Mouse (Mus musculus) embryonic facial prominence, embryonic 13.5 days (tissue): Measurements from ENCODE around the gene Smad3. TPM values are rescaled to one million over a fixed set of nuclear protein-coding genes. Genes with fewer than 3 reads are reported as not detected.

Experiments
- ATAC-seq: fragments of 200-750 bp; cut with Nextera tagmentation; 2 replicates; pipeline ENCODE4 v1.8.0; 2017; ENCODE audit warnings: low read depth; ENCODE audit not compliant: insufficient number of reproducible peaks, insufficient read depth, low FRiP score, low TSS enrichment
- H3K27ac ChIP-seq: fragments of 300-500 bp; sonication (generic); 2 replicates; pipeline ENCODE4 v1.5.1; 2015; ENCODE audit warnings: moderate library complexity, mild to moderate bottlenecking, inconsistent platforms
- H3K27me3 ChIP-seq: fragments of 300-500 bp; sonication (generic); 2 replicates; pipeline ENCODE4 v1.6.1; 2015; ENCODE audit warnings: mild to moderate bottlenecking, inconsistent platforms
- H3K36me3 ChIP-seq: fragments of 300-500 bp; sonication (generic); 2 replicates; pipeline ENCODE4 v1.6.1; 2015; ENCODE audit warnings: mild to moderate bottlenecking, inconsistent platforms
- H3K4me1 ChIP-seq: fragments of 300-500 bp; sonication (generic); 2 replicates; pipeline ENCODE4 v1.6.1; 2015; ENCODE audit warnings: inconsistent platforms
- H3K4me2 ChIP-seq: fragments of 300-500 bp; sonication (generic); 2 replicates; pipeline ENCODE4 v1.6.1; 2015; ENCODE audit warnings: moderate library complexity, mild to moderate bottlenecking, inconsistent platforms
- H3K4me3 ChIP-seq: fragments of 300-500 bp; sonication (generic); 2 replicates; pipeline ENCODE4 v1.5.1; 2015; ENCODE audit warnings: mild to moderate bottlenecking, inconsistent platforms
- H3K9ac ChIP-seq: fragments of 300-500 bp; sonication (generic); 2 replicates; pipeline ENCODE4 v1.6.1; 2015; ENCODE audit warnings: mild to moderate bottlenecking, inconsistent platforms
- H3K9me3 ChIP-seq: fragments of 300-500 bp; sonication (generic); 2 replicates; pipeline ENCODE4 v1.6.1; 2016; ENCODE audit warnings: inconsistent platforms
- WGBS: fragments of 180-500 bp; shearing (Covaris S2); methylation state at CpG from one replicate; pipeline ENCODE4 v1.1.7; 2015; ENCODE audit warnings: mixed read lengths; 5-methylcytosine and 5-hydroxymethylcytosine counted together
- polyA plus RNA-seq: library from polyadenylated mRNA; unstranded; fragments of >200 nt; fragmentation: Nextera tagmentation; extraction: Ambion mirVana; gene quantifications from 2 replicates; pipeline ENCODE4 v1.2.1, GENCODE M21; 2015

Smad3 gene
- polyA plus RNA-seq, 1 experiment from 2014 or later, result 29.8 TPM

DNA sequence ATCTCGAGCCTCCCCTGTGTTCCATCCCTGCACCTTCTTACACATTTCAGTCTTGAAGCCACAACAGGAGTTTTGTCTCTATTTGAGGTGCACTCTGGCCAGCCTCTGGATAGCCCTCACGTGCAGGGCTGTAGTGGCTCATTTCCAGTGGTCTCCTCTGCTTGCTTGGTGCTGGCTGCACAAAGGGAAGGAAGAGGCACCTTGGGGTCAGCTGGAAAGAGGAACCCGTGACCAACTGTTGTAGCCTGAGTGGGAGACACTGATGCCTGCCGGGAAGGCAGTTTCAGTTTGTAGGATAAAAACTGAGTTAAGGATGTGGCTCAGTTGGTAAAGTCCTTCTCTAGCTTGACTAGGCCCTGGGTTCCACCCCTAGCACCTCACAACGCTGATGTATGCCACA is 145.8 kb downstream of the Smad3 start:
- H3K27ac ChIP-seq, result 0 out of 2 replicates have a peak overlapping the region, but pooled peaks have one; percentile 17
- no peak overlapping the region for H3K4me3 ChIP-seq

GRCm38 (mm10) chr9:63610841-63611366 is 146.9 kb downstream of the Smad3 start:
- 11% methylated on average over 13 of the region's 13 CpGs for WGBS
- ATAC-seq, result no peak
- peaks cover 57% of the 10 kb centered on the region for H3K4me1 ChIP-seq
- H3K36me3 ChIP-seq, result no peaks in the 10 kb centered on the region
- peak overlapping the region; percentile 51; the same call in 1 of the 2 replicates for H3K9ac ChIP-seq
- peak overlapping the region; percentile 18; the same call in 1 of the 2 replicates for H3K4me3 ChIP-seq
- H3K27me3 ChIP-seq, result no peaks in the 10 kb centered on the region
- H3K4me2 ChIP-seq, result peak overlapping the region; percentile 45
- no peaks in the 10 kb centered on the region for H3K9me3 ChIP-seq
- H3K27ac ChIP-seq, result peak overlapping the region; percentile 80

More for the DNA sequence above, 145.8 kb downstream of the Smad3 start:
- Histone ChIP-seq H3K4me1 (peaks cover 57% of the 10 kb centered on the region), H3K36me3 (peaks cover 4% of the 10 kb centered on the region), H3K27me3 (no peaks in the 10 kb centered on the region), H3K9me3 (no peaks in the 10 kb centered on the region), H3K4me2 (no peak overlapping the region), H3K9ac (no peak overlapping the region)
- WGBS, result 60% methylated on average over 5 of the region's 5 CpGs
- no peak for ATAC-seq

- no peaks in the 10 kb centered on the region for H3K36me3 ChIP-seq
- H3K4me1 ChIP-seq, result peaks cover 59% of the 10 kb centered on the region
- H3K9me3 ChIP-seq, result no peaks in the 10 kb centered on the region
- H3K4me3 ChIP-seq, result no peak overlapping the region
- no peaks in the 10 kb centered on the region for H3K27me3 ChIP-seq
- ATAC-seq, result no peak
- 0 out of 2 replicates have a peak overlapping the region, but pooled peaks have one; percentile 45 for H3K4me2 ChIP-seq
- peak overlapping the region; percentile 80 for H3K27ac ChIP-seq
- H3K9ac ChIP-seq, result no peak overlapping the region
- WGBS, result 80% methylated on average over 6 of the region's 6 CpGs
Observed at GRCm38 (mm10) chr9:63610231-63610630, 147.6 kb downstream of the Smad3 start.

DNA sequence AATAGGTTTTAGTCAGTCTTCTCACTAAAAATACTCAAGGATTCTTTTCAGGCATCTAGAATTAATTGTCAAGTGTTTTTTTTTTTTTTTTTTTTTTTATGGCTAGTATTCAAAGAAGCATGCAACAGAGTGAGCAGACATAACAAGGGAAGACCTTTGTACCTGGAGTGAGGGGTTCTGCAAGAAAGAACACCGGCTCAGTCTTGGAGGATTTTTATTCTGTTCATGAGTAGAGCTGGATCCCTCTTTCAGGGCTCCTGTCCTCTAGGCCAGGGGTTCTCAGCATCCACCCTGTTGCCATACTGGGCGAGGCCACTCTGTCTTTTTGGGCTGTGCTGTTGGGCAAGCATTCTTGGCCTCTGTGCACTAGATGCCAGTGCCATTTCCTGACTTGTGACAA is 148.0 kb downstream of the Smad3 start:
- no peaks in the 10 kb centered on the region for H3K36me3 ChIP-seq
- H3K4me2 ChIP-seq, result no peak overlapping the region
- no peak for ATAC-seq
- H3K4me1 ChIP-seq, result peaks cover 60% of the 10 kb centered on the region
- H3K4me3 ChIP-seq, result no peak overlapping the region
- H3K27ac ChIP-seq, result peak overlapping the region; percentile 11; the same call in 1 of the 2 replicates
- H3K9ac ChIP-seq, result no peak overlapping the region
- 96% methylated on average over 2 of the region's 2 CpGs for WGBS
- H3K9me3 ChIP-seq, result no peaks in the 10 kb centered on the region
- no peaks in the 10 kb centered on the region for H3K27me3 ChIP-seq

- Histone ChIP-seq H3K4me3 (no peak overlapping the region), H3K9me3 (no peaks in the 10 kb centered on the region), H3K4me1 (peaks cover 54% of the 10 kb centered on the region), H3K27me3 (no peaks in the 10 kb centered on the region), H3K9ac (no peak overlapping the region), H3K27ac (peak overlapping the region; percentile 11; the same call in 1 of the 2 replicates), H3K4me2 (no peak overlapping the region), H3K36me3 (no peaks in the 10 kb centered on the region)
- 70% methylated on average over 8 of the region's 8 CpGs for WGBS
- no peak for ATAC-seq
Observed at GRCm38 (mm10) chr9:63609246-63609645, 148.5 kb downstream of the Smad3 start.

DNA sequence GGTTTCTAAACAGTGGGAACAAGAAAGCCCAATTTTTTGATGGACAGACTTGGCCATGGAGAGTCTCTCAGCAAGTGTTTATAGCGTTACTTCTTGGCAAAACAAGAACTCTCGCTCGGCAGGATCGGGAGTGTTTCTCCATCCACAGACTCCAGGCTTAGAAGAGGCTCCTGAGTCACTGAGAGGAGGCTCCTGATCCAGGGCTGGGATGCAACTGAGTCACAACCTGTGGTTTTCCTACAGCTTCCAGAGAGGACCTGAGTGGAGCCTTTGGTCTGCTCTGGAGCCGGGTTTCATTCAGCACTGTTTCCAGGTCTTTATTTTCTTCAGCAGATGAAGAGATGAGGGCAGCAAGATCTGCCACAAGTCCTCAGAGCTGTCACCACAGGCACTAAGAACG is 149.8 kb downstream of the Smad3 start:
- 80% methylated on average over 6 of the region's 6 CpGs for WGBS
- Histone ChIP-seq H3K4me2 (no peak overlapping the region), H3K4me3 (no peak overlapping the region), H3K27ac (no peak overlapping the region; the same call in 1 of the 2 replicates), H3K36me3 (no peaks in the 10 kb centered on the region), H3K9ac (no peak overlapping the region), H3K9me3 (no peaks in the 10 kb centered on the region), H3K4me1 (peaks cover 54% of the 10 kb centered on the region), H3K27me3 (no peaks in the 10 kb centered on the region)
- ATAC-seq, result no peak

GRCm38 (mm10) chr9:63606594-63606993 is 151.2 kb downstream of the Smad3 start:
- Histone ChIP-seq H3K27me3 (no peaks in the 10 kb centered on the region), H3K4me3 (no peak overlapping the region), H3K4me2 (no peak overlapping the region), H3K27ac (no peak overlapping the region), H3K4me1 (peaks cover 43% of the 10 kb centered on the region), H3K36me3 (no peaks in the 10 kb centered on the region), H3K9me3 (no peaks in the 10 kb centered on the region), H3K9ac (no peak overlapping the region)
- WGBS, result 58% methylated on average over 2 of the region's 2 CpGs
- ATAC-seq, result no peak

DNA sequence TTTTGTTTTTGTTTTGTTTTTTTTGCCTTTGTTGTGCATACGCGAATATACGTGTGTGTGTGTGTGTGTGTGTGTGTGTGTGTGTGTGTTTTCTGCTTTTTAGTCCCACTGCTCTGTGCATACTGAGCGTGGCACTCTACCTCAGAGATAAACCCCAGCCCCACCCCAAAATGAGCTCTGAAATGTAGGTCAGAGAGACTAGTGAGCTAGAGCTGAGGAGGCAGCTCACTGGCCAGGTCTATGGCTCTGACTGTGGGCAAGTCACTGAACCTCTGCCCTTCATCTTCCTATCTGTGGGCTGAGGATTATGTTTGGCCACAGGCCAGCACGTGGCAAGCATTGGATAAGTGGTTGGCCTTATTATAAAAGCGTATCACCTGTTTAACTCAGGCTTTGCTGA is 153.9 kb downstream of the Smad3 start:
- peaks cover 21% of the 10 kb centered on the region for H3K4me1 ChIP-seq
- no peaks in the 10 kb centered on the region for H3K9me3 ChIP-seq
- no peaks in the 10 kb centered on the region for H3K36me3 ChIP-seq
- H3K4me3 ChIP-seq, result no peak overlapping the region
- no peak overlapping the region for H3K27ac ChIP-seq
- no peaks in the 10 kb centered on the region for H3K27me3 ChIP-seq
- H3K4me2 ChIP-seq, result peak overlapping the region; percentile 73
- no peak for ATAC-seq
- H3K9ac ChIP-seq, result no peak overlapping the region
- 64% methylated on average over 6 of the region's 6 CpGs for WGBS

DNA sequence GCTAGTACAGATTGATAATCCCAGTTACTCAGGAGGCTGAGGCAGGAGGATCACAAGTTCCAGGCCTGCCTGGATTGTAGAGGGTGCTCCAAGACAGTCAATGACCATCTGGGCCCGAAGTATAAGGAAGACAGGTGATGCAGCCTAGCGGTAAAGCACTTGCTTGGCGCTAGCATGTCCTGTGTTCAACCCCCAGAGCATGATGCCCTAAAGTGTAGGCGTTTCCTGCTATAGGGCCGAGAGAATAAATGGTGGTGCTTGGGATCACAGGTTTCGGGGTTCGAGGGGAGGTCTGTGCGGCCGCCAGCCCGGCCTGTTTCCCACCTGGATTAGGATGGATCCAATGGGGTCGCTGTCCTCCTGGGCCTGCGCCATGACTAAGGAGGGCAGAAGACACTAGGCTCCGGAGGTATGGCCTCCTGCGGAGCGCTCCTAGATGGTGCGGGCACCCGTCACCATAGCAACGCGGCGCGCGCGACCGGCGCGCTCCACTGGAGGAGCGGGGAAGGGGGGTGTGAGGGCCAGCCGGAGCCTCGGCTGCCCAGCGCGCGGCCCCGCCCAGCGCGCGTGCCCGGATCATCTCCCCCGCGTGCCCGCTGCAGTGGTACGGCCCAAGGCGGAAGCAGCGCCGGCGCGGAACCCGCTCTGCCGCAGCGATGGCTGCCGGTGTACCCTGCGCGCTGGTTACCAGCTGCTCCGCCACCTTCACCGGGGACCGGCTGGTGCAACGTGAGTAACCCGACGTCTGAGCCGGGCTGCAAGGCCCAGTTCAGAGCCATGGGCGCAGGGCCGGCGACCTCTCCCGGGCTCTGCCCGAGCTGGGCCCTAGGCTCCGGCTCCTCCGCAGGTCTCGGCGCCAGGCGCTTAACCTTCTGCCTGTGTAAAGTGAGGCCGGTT is 155.5 kb downstream of the Smad3 start, which contains the start of the genes Iqch and Aagab:
Gene Iqch (minus strand): TSS at position 451 of the 897 bp plus-strand sequence.
Gene Aagab (plus strand): TSS at position 618 of the 897 bp plus-strand sequence.
- Histone ChIP-seq H3K9ac (peak within 1 kb of the TSS; percentile 85), H3K4me2 (peak within 1 kb of the TSS; percentile 73), H3K9me3 (no peaks in the 10 kb centered on the region), H3K4me3 (peak within 1 kb of the TSS; percentile 93), H3K4me1 (peaks cover 18% of the 10 kb centered on the region), H3K36me3 (no peaks in the 10 kb centered on the region), H3K27ac (no peak within 1 kb of the TSS), H3K27me3 (no peaks in the 10 kb centered on the region)
- 1% methylated on average over 63 of the region's 70 CpGs for WGBS
- peak; percentile 97 for ATAC-seq
